Mouse (Mus musculus) cortical plate, adult 2 months (tissue): ENCODE measurements at regions not wholly inside any gene's neighbourhood (a gene's known extent, or its start where the extent isn't known, plus 50 kb on each side); places are given as distances from the start of the nearest gene placed in this dataset.

Experiments
- CTCF ChIP-seq: fragments of 200-500 bp; IDR thresholded peaks from 2 replicates; pipeline ENCODE4 v1.5.1; 2011; ENCODE audit warnings: mild to moderate bottlenecking, control low read depth, low read length; ENCODE audit not compliant: insufficient read depth; ENCODE audit errors: extremely low read depth
- POLR2A ChIP-seq: fragments of 200-500 bp; IDR thresholded peaks from 2 replicates; pipeline ENCODE4 v1.6.1; 2011; ENCODE audit warnings: mild to moderate bottlenecking, low read length, control low read depth; ENCODE audit not compliant: insufficient read depth; ENCODE audit errors: extremely low read depth

- no peak for TF ChIP-seq POLR2A
- TF ChIP-seq CTCF: no peak
Observed at GRCm38 (mm10) chr12:69502706-69503070, 80.1 kb downstream of the Vcpkmt start.
